Mouse (Mus musculus) cerebellum, postnatal 14 days (tissue): ENCODE data around the gene Serpinh1.
"Not testable (repeated sequence)": the region's sequence is repeated elsewhere in the genome, so short reads cannot be mapped to it uniquely, and the experiment has no call there.

ENCODE experiments used
- DNase-seq, 2 experiments: peaks; one replicate each; pipeline ENCODE4 v3.0.0; 2021; ENCODE audit warnings: mixed read lengths in 2 of 2

Gene Serpinh1

DNA sequence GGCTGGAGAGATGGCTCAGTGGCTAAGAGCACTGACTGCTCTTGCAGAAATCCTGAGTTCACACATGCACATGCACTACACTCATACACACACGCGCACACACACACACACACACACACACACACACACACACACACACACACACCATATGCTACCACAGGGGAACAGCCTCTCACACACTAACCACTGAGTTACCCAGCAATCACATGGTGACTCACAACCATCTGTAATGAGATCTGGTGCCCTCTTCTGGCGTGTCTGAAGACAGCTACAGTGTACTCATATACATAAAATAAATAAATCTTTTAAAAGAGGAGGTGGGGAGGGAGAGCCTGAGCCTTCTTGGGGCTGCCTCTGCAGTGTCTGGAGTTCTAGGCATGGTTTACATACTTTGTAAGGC, 21.3 kb upstream of the Serpinh1 start:
- DNase-seq: not testable (repeated sequence)

GRCm38 (mm10) chr7:99366716-99367115, 13.7 kb upstream of the Serpinh1 start:
- DNase-seq: no peak

- DNase-seq: peak; percentile 84 to 85
Measured at GRCm38 (mm10) chr7:99365069-99365468, 12.0 kb upstream of the Serpinh1 start.

DNA sequence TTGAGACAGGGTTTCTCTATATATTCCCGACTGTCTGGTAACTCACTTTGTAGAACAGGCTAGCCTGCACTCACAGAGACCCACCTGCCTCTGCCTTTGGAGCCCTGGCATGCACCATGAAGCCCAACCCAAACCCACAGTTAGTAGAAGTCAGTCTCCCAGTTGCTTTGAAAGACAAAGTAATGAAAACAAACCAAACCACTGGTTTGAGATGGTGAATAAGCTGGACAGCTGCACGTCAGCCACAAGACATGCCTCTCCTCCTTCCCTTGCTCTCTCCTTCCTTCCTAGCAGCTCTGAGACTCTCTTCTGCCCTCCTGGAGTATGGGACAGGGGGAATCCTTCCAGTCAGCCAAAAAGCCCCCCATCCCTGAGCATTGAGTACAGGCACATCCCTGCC, 9.1 kb upstream of the Serpinh1 start:
- DNase-seq: no peak

DNA sequence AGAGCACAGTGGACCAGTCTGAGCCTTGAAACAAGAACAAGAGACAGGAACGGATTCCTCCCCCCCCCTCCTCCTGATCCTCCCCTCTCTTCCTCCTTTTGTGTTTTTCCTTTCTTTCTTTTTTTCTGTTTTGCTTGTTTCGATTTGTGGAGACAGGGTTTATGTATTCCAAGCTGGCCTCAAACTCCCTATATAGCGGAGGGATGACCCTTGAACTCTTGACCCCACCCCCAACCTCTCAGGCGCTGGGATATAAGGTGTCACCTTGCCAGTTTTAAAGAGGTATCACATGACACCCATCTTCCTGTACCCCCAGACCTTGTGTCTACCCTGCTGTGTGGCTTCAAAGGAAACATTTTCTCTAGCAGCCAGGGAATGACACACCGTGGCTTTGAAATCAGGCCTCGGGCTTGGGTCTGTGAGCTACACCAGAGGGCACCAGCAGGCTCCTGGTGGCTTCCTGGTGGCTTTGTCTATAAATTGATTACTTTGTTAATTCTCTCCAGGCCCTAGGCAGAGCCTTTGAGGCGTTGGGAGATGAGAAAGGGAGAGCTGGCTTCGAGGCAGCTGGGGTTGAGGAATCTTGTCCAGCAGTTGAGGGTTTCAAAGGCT, 7.9 kb upstream of the Serpinh1 start:
- DNase-seq: no peak

DNA sequence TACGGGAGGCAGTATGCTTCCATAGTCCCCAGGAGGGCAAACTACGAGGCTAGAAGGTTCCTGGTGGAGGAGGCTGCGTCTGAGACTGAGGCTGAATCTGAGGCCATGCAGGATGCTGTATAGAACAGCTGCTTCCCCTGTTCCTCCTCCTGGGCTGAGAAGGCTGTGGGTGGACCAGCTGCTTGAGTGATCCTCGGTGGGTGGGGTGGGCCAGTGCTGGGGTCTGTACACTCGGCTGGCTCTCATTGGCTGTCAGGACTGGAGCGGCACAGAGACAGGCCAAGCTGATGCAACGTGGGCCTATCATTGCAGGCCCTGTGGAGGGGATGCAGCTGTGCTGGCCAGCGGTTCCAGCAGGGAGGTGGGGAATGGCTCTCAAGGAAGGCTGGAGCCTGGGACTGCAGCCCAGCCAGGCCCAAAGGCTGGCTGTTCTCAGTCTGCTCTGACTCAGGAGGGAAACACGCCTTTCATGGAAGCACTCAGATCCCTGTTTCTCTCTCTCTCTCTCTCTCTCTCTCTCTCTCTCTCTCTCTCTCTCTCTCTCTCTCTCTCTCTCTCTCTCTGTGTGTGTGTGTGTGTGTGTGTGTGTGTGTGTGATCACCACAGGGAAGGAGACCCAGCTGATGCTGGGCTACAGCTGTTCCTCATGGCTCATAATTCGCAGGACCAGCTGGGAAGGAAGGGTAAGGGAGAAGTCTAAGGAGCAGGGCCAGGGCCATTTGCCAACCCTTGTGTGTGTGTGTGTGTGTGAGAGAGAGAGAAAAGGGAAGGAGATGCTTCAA, 7.2 kb upstream of the Serpinh1 start:
- DNase-seq: peak; percentile 59 to 82

DNA sequence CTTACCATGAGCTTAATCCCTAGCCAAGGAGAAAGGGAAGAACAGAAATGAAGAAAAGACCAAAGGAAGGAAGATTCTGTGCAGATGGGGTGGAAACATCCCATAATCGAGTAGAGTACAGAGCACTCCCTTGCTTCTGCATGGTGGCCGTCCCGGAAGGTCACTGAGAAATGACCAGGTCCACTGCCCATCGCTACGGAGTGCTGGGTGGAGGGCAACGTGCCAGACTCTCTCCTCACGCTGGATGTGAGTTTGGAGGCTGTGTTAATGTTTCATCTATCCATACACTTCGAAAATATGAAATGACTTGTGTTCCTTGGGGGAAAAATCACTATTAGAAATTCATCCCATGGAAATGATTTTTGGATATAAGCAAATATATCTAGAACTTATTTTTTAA, 5.3 kb upstream of the Serpinh1 start:
- no peak for DNase-seq

- DNase-seq: no peak
Measured at GRCm38 (mm10) chr7:99357201-99357600, 4.2 kb upstream of the Serpinh1 start.

DNA sequence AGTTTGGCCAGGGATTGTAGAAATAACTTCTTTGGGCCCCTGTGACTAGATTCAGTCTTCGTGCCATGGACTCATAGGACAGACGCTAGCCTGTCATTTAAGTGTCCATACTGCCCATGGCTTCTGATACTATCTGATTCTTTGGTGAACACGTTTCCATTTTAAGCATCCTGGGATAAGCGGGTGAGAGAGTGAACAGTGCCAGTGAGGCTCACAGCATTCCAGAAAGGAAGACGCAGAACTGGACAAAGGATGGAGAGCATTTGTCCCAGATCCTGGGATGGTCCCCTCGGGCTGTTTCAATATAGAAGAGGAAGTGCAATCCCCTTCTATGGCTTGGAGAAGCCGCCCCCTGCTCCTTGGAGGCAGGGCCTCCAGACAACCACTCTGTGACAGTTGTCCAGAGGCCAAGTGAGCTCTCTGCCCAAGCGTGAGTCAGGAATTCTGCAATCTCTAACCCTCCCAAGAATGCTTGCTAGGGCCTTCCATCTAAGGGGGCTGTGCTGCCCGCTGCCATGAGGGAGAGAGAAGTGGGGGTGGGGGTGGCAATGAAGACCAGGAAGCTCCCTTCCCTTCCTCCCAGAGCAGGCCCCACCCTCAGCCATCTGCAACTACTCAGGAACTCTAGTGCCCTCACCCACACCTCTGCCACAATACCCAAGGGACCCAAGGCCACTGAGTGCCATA, 3.3 kb upstream of the Serpinh1 start:
- no peak for DNase-seq

GRCm38 (mm10) chr7:99355731-99356131, 2.7 kb upstream of the Serpinh1 start:
- DNase-seq: peak in 1 of 2 experiments; percentile 52

GRCm38 (mm10) chr7:99351802-99352517, 1.1 kb downstream of the Serpinh1 start:
- DNase-seq: peak; percentile 46 to 50

DNA sequence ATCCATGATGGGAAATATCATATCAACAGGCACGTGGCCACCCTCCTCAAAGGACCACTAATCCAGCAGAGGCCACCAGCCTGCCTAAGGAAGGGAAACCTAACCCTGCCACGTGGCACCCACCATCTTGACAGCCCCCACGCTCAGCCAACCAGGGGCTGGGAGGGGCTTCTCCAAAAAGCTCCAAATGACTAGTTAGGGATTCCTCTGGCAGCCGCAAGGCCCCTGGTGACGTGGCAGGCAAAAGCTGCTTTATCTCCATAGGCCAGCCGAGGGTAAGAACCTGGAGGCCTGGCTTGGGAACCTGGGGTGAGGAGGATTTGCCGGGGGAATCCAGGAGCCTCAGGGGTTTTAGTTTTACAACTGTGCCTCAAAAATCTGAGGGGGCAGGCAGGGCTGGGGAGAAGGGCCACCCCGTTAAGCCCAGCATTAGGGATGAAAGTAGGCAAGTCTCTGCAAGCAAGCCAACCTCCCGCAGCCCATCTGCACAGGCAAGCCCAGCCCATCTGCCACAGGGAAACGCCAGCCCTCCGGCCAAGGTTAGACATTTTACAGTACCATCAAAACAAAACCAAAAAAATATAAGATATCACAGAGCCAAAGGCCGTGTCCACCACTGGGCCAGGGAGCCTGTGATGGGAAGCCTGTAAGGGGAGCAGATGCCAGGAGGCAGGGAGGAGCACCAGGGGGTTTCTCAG, 1.8 kb downstream of the Serpinh1 start:
- DNase-seq: peak; percentile 77 to 79

DNA sequence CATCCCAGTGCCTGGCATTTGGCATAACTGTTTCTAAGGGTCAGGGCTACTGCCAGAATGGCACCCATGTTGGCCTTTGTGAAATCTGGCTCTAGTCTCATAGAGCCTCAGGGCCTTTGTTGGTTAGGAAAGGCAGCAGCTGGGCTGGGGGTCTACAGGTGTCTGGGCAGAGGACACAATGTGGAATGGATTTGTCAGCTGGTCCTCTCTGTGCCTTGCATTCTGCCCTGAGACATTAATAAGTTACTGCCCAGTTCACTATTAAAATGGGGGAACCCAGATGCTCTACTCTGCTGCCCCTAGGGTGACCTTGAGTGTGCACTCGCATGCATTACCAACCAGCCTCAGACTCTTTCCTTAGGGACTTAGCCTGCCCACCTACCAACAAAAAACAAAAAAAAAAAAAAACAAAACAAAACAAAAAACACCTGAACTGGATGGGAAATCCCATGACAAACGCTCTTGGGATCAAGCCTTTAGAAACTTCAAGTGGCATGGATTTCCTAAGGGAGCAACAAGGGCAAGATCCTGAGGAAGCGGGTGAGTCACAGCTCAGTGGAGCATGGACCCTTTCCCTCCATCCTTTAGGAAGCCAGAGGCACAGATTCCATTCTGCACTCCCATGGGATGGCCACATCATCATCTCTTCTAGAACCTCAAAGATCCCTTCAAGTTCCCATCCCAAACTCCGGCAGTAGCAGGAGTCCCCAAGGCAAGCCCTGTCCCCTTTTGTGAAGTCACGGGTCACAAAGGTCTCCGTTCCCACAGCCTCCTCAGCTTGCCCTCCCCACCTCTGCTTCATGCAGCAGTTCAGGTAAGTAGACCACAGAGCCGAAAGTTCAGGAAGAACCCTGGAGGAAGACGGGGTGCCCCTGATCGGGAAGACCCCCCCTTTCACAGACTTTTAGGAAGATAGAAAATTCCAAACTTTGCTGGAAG, 3.0 kb downstream of the Serpinh1 start:
- DNase-seq: no peak

GRCm38 (mm10) chr7:99348883-99349282, 4.2 kb downstream of the Serpinh1 start:
- DNase-seq: no peak

DNA sequence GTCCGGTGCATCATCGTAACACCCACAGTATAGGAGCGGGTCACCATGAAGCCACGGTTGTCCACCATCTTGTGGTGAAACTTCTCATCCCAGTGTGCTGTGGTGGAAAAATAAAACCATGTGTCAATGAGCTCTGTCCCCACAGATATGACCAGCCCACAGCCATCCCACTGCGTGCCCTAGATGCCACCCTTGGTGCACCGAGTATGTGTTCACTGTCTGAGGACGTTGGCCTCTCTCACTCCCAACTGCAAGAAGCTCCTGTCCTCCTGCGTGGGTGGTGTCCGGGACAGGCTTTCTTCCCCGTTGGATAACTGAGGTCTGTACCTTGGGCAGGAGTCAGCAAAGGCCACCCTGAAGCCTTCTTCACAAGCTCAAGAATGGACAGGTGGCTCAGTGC, 5.8 kb downstream of the Serpinh1 start:
- no peak for DNase-seq

DNA sequence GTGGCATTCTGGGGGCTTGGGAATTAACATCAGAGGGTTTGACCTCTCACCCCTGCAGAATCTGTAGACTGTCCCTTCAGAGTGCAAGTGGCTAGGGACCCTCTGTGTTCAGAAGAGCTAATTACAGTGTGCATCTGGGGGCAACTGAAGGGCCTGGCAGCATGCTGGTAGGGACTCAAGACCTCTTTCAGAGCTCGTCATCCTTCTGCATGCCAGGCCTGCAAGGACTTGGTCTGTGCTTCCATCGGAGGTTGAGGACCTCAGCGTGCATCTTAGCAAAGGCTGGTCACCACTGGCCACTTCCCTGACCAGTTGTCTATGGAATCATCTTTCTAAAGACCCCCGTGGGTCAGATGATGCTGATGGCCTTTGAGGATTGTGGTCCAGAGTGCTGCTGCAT, 9.5 kb downstream of the Serpinh1 start:
- DNase-seq: no peak

DNA sequence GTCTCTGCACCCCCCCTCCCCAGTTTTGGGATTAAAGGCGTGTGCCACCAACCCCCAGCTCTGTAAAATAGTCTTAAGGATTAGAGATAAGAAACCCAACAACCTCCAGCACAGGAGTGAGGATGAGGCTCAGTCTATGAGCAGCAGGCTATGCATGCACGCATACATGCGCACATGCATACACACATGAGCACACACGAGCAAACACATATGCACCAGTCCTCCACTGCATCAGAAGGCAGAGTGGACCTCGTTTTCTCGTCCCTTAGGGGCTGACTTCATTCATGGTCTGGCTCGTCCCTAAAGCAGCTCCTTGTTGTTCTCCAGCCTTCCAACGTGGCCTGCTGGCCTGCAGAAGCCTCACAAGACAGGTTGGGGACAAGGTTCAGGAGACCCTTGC, 12.3 kb downstream of the Serpinh1 start:
- DNase-seq: no peak

- DNase-seq: peak; percentile 84 to 92
Measured at GRCm38 (mm10) chr7:99332774-99333480, 20.1 kb downstream of the Serpinh1 start.

- no peak for DNase-seq
Measured at GRCm38 (mm10) chr7:99330012-99330411, 23.0 kb downstream of the Serpinh1 start.

GRCm38 (mm10) chr7:99328847-99329246, 24.2 kb downstream of the Serpinh1 start:
- no peak for DNase-seq

GRCm38 (mm10) chr7:99326128-99326527, 26.9 kb downstream of the Serpinh1 start:
- peak in 1 of 2 experiments; percentile 28 for DNase-seq
